Comparison of ENCODE assay signal across 13 mouse cellular contexts in genomic region chr11:75054878-75055214, GRCm38 (mm10).
DNase-seq lines count a peak whose midpoint lies in the region; ATAC-seq and TF ChIP-seq lines count a peak whose summit lies in the region.
"Had no signal": no experiment of that assay in that cellular context is flagged by ENCODE, and none has a peak within 500 bp of the region (broad histone marks: within the 10 kb centered on the region; RNA-seq: fewer than 3 reads in every experiment).

No protein-coding gene starts in this region.

- no peak for TF ChIP-seq CTCF in thymus, adult 2 months (IDR thresholded peaks at IDR 0.05; ENCODE audit: borderline replicate concordance, control insufficient read depth, extremely low read depth, insufficient read depth, low read length, poor library complexity)

- peaks cover 7% of the 10 kb centered on the region; the same call in 1 of the 2 replicates for H3K4me1 ChIP-seq in forebrain, embryonic 16.5 days (replicated peaks; ENCODE audit: control insufficient read depth, insufficient read depth, low read length)
- H3K4me1 ChIP-seq in forebrain, embryonic 11.5 days (replicated peaks; ENCODE audit: control insufficient read depth, insufficient read depth, low read length): no peaks in the 10 kb centered on the region
- peaks cover 45% of the 10 kb centered on the region for H3K4me1 ChIP-seq in kidney, embryonic 16.5 days (ENCODE audit: insufficient read depth, low read length)
- H3K4me1 ChIP-seq in intestine, embryonic 14.5 days (replicated peaks; ENCODE audit: control insufficient read depth, insufficient read depth, low read length): peaks cover 49% of the 10 kb centered on the region
- peaks cover 35% of the 10 kb centered on the region for H3K4me1 ChIP-seq in neural tube, embryonic 15.5 days
- no peaks in the 10 kb centered on the region for H3K4me1 ChIP-seq in thymus, adult 2 months (replicated peaks; ENCODE audit: control insufficient read depth, insufficient read depth, low read length)
- H3K4me1 ChIP-seq: midbrain, embryonic 13.5 days had no signal

- DNase-seq in forebrain, embryonic 11.5 days (ENCODE audit: low spot score): no peak
- no peak for DNase-seq in kidney, adult 8-10 months
- DNase-seq in intestine, embryonic 14.5 days (ENCODE audit: low spot score): no peak
- no peak for DNase-seq in thymus, adult 2 months
- no peak for DNase-seq in yolk sac, embryonic 10.5 days (ENCODE audit: low spot score)
- DNase-seq: right cerebral cortex, postnatal 14 days had no signal

- H3K36me3 ChIP-seq in forebrain, embryonic 16.5 days (ENCODE audit: control insufficient read depth, insufficient read depth): no peaks in the 10 kb centered on the region; the same call in 1 of the 2 replicates
- no peaks in the 10 kb centered on the region; the same call in 1 of the 2 replicates for H3K36me3 ChIP-seq in forebrain, embryonic 11.5 days (ENCODE audit: control insufficient read depth, insufficient read depth, low read length)
- H3K36me3 ChIP-seq in kidney, embryonic 16.5 days (ENCODE audit: insufficient read depth, low read length): 0 out of 2 replicates have a peak, but pooled peaks cover 3% of the 10 kb centered on the region
- H3K36me3 ChIP-seq in intestine, embryonic 14.5 days (ENCODE audit: control insufficient read depth, insufficient read depth, low read length): 0 out of 2 replicates have a peak, but pooled peaks cover 5% of the 10 kb centered on the region
- no peaks in the 10 kb centered on the region for H3K36me3 ChIP-seq in neural tube, embryonic 15.5 days
- H3K36me3 ChIP-seq in thymus, adult 2 months (ENCODE audit: control insufficient read depth, insufficient read depth, low read length): peaks cover 26% of the 10 kb centered on the region
- H3K36me3 ChIP-seq: liver, embryonic 15.5 days had no signal

- WGBS in forebrain, embryonic 16.5 days: 96% methylated on average over 3 of the region's 3 CpGs
- WGBS in forebrain, embryonic 11.5 days: 92% methylated on average over 3 of the region's 3 CpGs
- WGBS in kidney, embryonic 16.5 days: 66% methylated on average over 3 of the region's 3 CpGs
- 58% methylated on average over 3 of the region's 3 CpGs for WGBS in intestine, embryonic 14.5 days
- 92% methylated on average over 3 of the region's 3 CpGs for WGBS in neural tube, embryonic 15.5 days
- 95% methylated on average over 3 of the region's 3 CpGs for WGBS in thymus, adult 2 months

- ATAC-seq in forebrain, embryonic 16.5 days: no peak
- no peak for ATAC-seq in forebrain, embryonic 11.5 days (replicated peaks; ENCODE audit: low FRiP score)
- no peak for ATAC-seq in kidney, embryonic 16.5 days (ENCODE audit: low FRiP score, low TSS enrichment)
- ATAC-seq in intestine, embryonic 14.5 days (replicated peaks; ENCODE audit: low FRiP score, low TSS enrichment, low read depth): no peak
- ATAC-seq in neural tube, embryonic 15.5 days (ENCODE audit: low FRiP score): no peak
- ATAC-seq: activated CD4-positive, CD25-positive, alpha-beta regulatory T cell, adult 4 months; midbrain, embryonic 13.5 days had no signal

- TF ChIP-seq POLR2A in thymus, adult 2 months (IDR thresholded peaks at IDR 0.05; ENCODE audit: control insufficient read depth, extremely low read depth, insufficient read depth, low read length, poor library complexity): no peak

- no peak overlapping the region for H3K4me3 ChIP-seq in forebrain, embryonic 16.5 days (replicated peaks; ENCODE audit: low read length)
- H3K4me3 ChIP-seq in forebrain, embryonic 11.5 days (ENCODE audit: low read depth, low read length): no peak overlapping the region
- H3K4me3 ChIP-seq in kidney, embryonic 16.5 days (ENCODE audit: low read length): no peak overlapping the region
- no peak overlapping the region for H3K4me3 ChIP-seq in intestine, embryonic 14.5 days (ENCODE audit: low read depth, low read length)
- H3K4me3 ChIP-seq in neural tube, embryonic 15.5 days (replicated peaks): no peak overlapping the region
- no peak overlapping the region for H3K4me3 ChIP-seq in thymus, adult 2 months (ENCODE audit: control insufficient read depth, insufficient read depth, low read length)
- H3K4me3 ChIP-seq: liver, embryonic 15.5 days; midbrain, embryonic 13.5 days had no signal

- no peaks in the 10 kb centered on the region for H3K27me3 ChIP-seq in forebrain, embryonic 16.5 days (replicated peaks; ENCODE audit: control insufficient read depth, insufficient read depth, low read length)
- no peaks in the 10 kb centered on the region for H3K27me3 ChIP-seq in forebrain, embryonic 11.5 days (ENCODE audit: control insufficient read depth, insufficient read depth, low read length)
- H3K27me3 ChIP-seq in kidney, embryonic 16.5 days (ENCODE audit: insufficient read depth, low read length): no peaks in the 10 kb centered on the region
- H3K27me3 ChIP-seq in intestine, embryonic 14.5 days (replicated peaks; ENCODE audit: control insufficient read depth, insufficient read depth, low read length): no peaks in the 10 kb centered on the region
- H3K27me3 ChIP-seq in neural tube, embryonic 15.5 days (replicated peaks): no peaks in the 10 kb centered on the region
- no peaks in the 10 kb centered on the region for H3K27me3 ChIP-seq in thymus, adult 2 months (ENCODE audit: control insufficient read depth, insufficient read depth, low read length)
- H3K27me3 ChIP-seq: liver, embryonic 15.5 days; midbrain, embryonic 13.5 days had no signal

- no peaks in the 10 kb centered on the region for H3K9me3 ChIP-seq in forebrain, embryonic 16.5 days (ENCODE audit: control insufficient read depth, low read length)
- H3K9me3 ChIP-seq in forebrain, embryonic 11.5 days (ENCODE audit: control insufficient read depth, low read length): no peaks in the 10 kb centered on the region
- H3K9me3 ChIP-seq in kidney, embryonic 16.5 days (ENCODE audit: low read length): no peaks in the 10 kb centered on the region
- no peaks in the 10 kb centered on the region for H3K9me3 ChIP-seq in intestine, embryonic 14.5 days (ENCODE audit: control insufficient read depth, low read length)
- H3K9me3 ChIP-seq in neural tube, embryonic 15.5 days (replicated peaks): no peaks in the 10 kb centered on the region
- H3K9me3 ChIP-seq: liver, embryonic 15.5 days; midbrain, embryonic 13.5 days had no signal

- H3K27ac ChIP-seq in forebrain, embryonic 16.5 days (ENCODE audit: low read length): 0 out of 2 replicates have a peak overlapping the region, but pooled peaks have one; percentile 6
- no peak overlapping the region for H3K27ac ChIP-seq in forebrain, embryonic 11.5 days (ENCODE audit: low read depth, low read length)
- H3K27ac ChIP-seq in kidney, embryonic 16.5 days (ENCODE audit: low read length): peak overlapping the region; percentile 98
- H3K27ac ChIP-seq in intestine, embryonic 14.5 days (ENCODE audit: low read depth): peak overlapping the region; percentile 95
- H3K27ac ChIP-seq in neural tube, embryonic 15.5 days (replicated peaks): peak overlapping the region; percentile 65
- H3K27ac ChIP-seq in thymus, adult 2 months (ENCODE audit: control insufficient read depth, insufficient read depth, low read length): no peak overlapping the region
- H3K27ac ChIP-seq: midbrain, embryonic 13.5 days had no signal

- no peak overlapping the region for H3K9ac ChIP-seq in forebrain, embryonic 16.5 days (replicated peaks; ENCODE audit: low read depth, low read length)
- no peak overlapping the region for H3K9ac ChIP-seq in forebrain, embryonic 11.5 days (ENCODE audit: low read length)
- H3K9ac ChIP-seq in kidney, embryonic 16.5 days (replicated peaks; ENCODE audit: low read length): no peak overlapping the region
- no peak overlapping the region for H3K9ac ChIP-seq in intestine, embryonic 14.5 days (ENCODE audit: low read length)
- H3K9ac ChIP-seq in neural tube, embryonic 15.5 days (replicated peaks): no peak overlapping the region
- H3K9ac ChIP-seq: hindbrain, embryonic 14.5 days; liver, embryonic 15.5 days; midbrain, embryonic 13.5 days had no signal

- H3K4me2 ChIP-seq in forebrain, embryonic 16.5 days (ENCODE audit: low read length): no peak overlapping the region
- H3K4me2 ChIP-seq in forebrain, embryonic 11.5 days (ENCODE audit: low read depth, low read length, severe bottlenecking): no peak overlapping the region
- no peak overlapping the region for H3K4me2 ChIP-seq in kidney, embryonic 16.5 days (replicated peaks; ENCODE audit: low read depth, low read length)
- H3K4me2 ChIP-seq in intestine, embryonic 14.5 days (ENCODE audit: low read length): peak overlapping the region; percentile 14; the same call in 1 of the 2 replicates
- H3K4me2 ChIP-seq in neural tube, embryonic 15.5 days: no peak overlapping the region
- H3K4me2 ChIP-seq: hindbrain, embryonic 14.5 days; liver, embryonic 15.5 days; midbrain, embryonic 13.5 days had no signal

Comparison
In these comparisons a context has a peak if more than half of its experiments do, and no peak if none do; other contexts are left out.
1. H3K27ac ChIP-seq: peak in forebrain, embryonic 16.5 days (single experiment), kidney, embryonic 16.5 days (single experiment), intestine, embryonic 14.5 days (single experiment) and neural tube, embryonic 15.5 days (single experiment); none in forebrain, embryonic 11.5 days (single experiment) and thymus, adult 2 months (single experiment).